Mouse (Mus musculus) c-Kit-positive CD71-negative TER-119-negative erythroid progenitor cells, embryonic 14.5 days (primary cell): Measurements from ENCODE around the gene Olfr710.
A peak's percentile ranks its signal among the peaks of the same experiment; 100 is the strongest.
"Not testable (repeated sequence)": the region's sequence is repeated elsewhere in the genome, so short reads cannot be mapped to it uniquely, and the experiment has no call there.

Experiments used
- DNase-seq: peaks from one replicate; pipeline ENCODE4 v3.0.0-alpha.2; 2013; ENCODE audit warnings: low read depth

The Olfr710 gene

GRCm38 (mm10) chr7:106948212-106948611 is at the start of gene Olfr710:
Gene Olfr710, minus strand, starts transcription at chr7:106948312.
- no peak for DNase-seq

DNA sequence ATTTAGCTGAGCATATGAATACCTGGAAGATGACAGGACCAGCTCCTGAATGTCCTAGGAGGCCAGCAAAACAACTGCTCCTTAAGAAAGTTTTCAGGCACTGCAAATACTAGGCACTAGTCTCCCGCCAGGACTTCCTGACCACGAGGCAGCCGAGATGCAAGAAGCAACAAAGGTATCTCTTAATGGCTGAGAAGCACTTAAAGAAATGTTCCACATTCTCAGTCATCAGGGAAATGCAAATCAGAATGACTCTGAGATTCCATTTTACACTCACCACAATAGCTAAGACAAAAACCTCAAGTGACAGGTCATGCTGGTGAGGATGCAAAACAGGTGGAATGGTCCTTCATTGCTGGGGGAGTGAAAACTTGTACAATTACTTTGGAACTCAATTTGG is 37.1 kb upstream of the Olfr710 start:
- DNase-seq, result no peak

GRCm38 (mm10) chr7:106975353-106975752 is 27.2 kb upstream of the Olfr710 start, which contains the start of gene Olfr711:
Gene Olfr711, minus strand, starts transcription at chr7:106975453.
- DNase-seq, result no peak

DNA sequence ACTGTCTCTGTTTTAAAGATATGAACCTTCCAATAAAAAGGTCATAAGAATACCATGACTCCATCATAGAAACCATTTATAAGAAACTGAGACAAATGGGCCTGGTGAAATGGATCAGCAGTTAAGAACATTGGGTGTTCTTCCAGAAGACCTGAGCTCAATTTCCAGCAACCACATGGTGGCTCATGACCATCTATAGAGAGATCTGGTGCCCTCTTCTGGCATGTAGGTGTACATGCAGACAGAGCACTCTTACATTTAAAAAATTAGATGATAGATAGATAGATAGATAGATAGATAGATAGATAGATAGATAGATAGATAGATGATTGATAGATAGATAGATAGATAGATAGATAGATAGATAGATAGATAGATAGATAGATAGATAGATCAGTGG is 19.4 kb upstream of the Olfr710 start:
- peak; percentile 10 for DNase-seq

- DNase-seq, result no peak
Measured at GRCm38 (mm10) chr7:106963837-106964236, 15.7 kb upstream of the Olfr710 start, which contains the start of gene Olfr6. Gene Olfr6, minus strand, starts transcription at chr7:106963937.

DNA sequence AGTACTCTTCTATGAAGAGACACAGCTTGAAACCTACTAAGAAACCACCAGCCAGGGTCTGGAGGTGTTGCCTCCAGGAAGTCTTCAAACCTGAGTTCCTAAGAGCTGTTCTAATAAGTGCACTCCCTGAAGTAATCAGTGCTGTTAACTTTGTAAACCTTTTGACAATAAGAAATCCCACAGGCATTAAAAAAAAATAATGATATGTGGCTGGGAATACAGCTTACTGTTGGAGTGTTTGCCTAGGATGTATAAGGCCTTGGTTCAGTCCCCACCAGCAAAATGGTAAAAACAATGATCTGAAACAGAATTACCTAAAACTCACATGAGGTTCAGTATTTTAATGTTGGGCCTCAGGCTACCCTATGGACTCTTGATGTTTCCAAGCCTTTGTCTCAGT is 16.0 kb downstream of the Olfr710 start, which contains the start of gene Olfr709-ps1:
Gene Olfr709-ps1 (minus strand): TSS at position 101 of the 400 bp plus-strand sequence.
- no peak for DNase-seq

DNA sequence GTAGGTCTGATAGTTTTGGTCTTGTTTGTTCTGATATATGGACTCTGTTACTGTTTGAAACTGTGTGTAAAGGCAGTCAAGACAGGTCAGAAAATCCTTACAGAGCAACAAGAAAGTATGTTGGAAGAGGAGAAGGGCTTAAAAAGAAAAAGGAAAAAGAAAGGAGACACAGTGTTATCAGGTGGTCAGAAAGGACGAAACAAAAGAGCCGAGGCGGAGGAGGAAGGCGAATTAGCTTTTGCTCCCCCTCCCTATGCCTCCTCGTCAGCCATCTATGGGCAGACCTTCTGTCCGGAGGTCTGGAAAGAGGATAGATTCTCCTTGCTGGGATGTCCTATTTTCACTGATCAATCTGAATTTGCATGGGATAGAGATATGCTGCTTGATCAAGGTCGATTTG is 27.2 kb downstream of the Olfr710 start:
- DNase-seq, result not testable (repeated sequence)

GRCm38 (mm10) chr7:106907676-106908075 is 40.4 kb downstream of the Olfr710 start, which contains the start of gene Olfr1532-ps1:
Gene Olfr1532-ps1, plus strand, starts transcription at chr7:106908001.
- no peak for DNase-seq

DNA sequence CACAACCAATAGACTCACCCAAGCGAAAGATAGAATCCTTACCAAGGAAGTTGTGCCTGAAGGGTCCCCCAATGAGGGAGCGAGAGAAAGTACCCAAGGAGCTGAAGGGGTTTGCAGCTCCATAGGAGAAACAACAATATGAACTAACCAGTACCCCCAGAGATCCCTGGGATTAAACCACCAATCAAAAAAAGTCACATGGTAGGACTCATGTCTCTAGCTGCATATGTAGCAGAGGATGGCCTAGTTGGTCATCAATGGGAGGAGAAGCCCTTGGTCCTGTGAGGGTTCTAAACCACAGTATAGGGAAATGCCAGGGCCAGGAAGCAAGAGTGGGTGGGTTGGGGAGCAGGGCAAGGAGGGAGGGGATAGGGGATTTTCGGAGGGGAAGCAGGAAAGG is 47.0 kb downstream of the Olfr710 start, which contains the start of gene Olfr707:
Gene Olfr707 (minus strand): TSS at position 101 of the 400 bp plus-strand sequence.
- not testable (repeated sequence) for DNase-seq
